Mouse (Mus musculus) splenic B cell, adult 2 months (primary cell): ENCODE measurements around the gene Minos1.

Experiments
- DNase-seq: peaks from one replicate; pipeline ENCODE4 v3.0.0-alpha.2; 2011; ENCODE audit warnings: low read depth, low spot score
- H3K27me3 ChIP-seq: 2 replicates; pipeline ENCODE4 v1.6.1; 2012; ENCODE audit warnings: mild to moderate bottlenecking, low read length, moderate library complexity, mixed read lengths; ENCODE audit not compliant: control insufficient read depth, poor library complexity, insufficient read depth, severe bottlenecking
- H3K36me3 ChIP-seq: 2 replicates; pipeline ENCODE4 v1.6.1; 2012; ENCODE audit warnings: mild to moderate bottlenecking, low read length, moderate library complexity, mixed read lengths; ENCODE audit not compliant: control insufficient read depth, poor library complexity, insufficient read depth, severe bottlenecking

Gene Minos1

GRCm38 (mm10) chr4:139126475-139126874, 4.4 kb downstream of the Minos1 start:
- no peak for DNase-seq
- no peaks in the 10 kb centered on the region for H3K36me3 ChIP-seq
- no peaks in the 10 kb centered on the region for H3K27me3 ChIP-seq

- H3K36me3 ChIP-seq: no peaks in the 10 kb centered on the region
- DNase-seq: no peak
- no peaks in the 10 kb centered on the region for H3K27me3 ChIP-seq
Measured at GRCm38 (mm10) chr4:139124940-139125339, 6.0 kb downstream of the Minos1 start.

- DNase-seq: no peak
- H3K27me3 ChIP-seq: no peaks in the 10 kb centered on the region
- no peaks in the 10 kb centered on the region for H3K36me3 ChIP-seq
Measured at GRCm38 (mm10) chr4:139122557-139122956, 8.4 kb downstream of the Minos1 start.

GRCm38 (mm10) chr4:139120998-139121397, 9.9 kb downstream of the Minos1 start:
- no peak for DNase-seq
- Histone ChIP-seq H3K36me3 (no peaks in the 10 kb centered on the region), H3K27me3 (no peaks in the 10 kb centered on the region)

GRCm38 (mm10) chr4:139120281-139120814, 10.6 kb downstream of the Minos1 start:
- H3K27me3 ChIP-seq: no peaks in the 10 kb centered on the region
- H3K36me3 ChIP-seq: no peaks in the 10 kb centered on the region
- no peak for DNase-seq

GRCm38 (mm10) chr4:139116356-139117063, 14.4 kb downstream of the Minos1 start:
- H3K27me3 ChIP-seq: no peaks in the 10 kb centered on the region
- DNase-seq: no peak
- H3K36me3 ChIP-seq: no peaks in the 10 kb centered on the region

- peak; percentile 43 for DNase-seq
- H3K27me3 ChIP-seq: no peaks in the 10 kb centered on the region
Measured at GRCm38 (mm10) chr4:139115721-139116120, 15.2 kb downstream of the Minos1 start.

GRCm38 (mm10) chr4:139112482-139112881, 18.4 kb downstream of the Minos1 start:
- H3K27me3 ChIP-seq: no peaks in the 10 kb centered on the region
- H3K36me3 ChIP-seq: no peaks in the 10 kb centered on the region
- DNase-seq: no peak

More at GRCm38 (mm10) chr4:139115721-139116120, 15.2 kb downstream of the Minos1 start:
- H3K36me3 ChIP-seq: no peaks in the 10 kb centered on the region

GRCm38 (mm10) chr4:139111421-139111820, 19.5 kb downstream of the Minos1 start:
- Histone ChIP-seq H3K27me3 (no peaks in the 10 kb centered on the region), H3K36me3 (no peaks in the 10 kb centered on the region)
- DNase-seq: no peak

GRCm38 (mm10) chr4:139110858-139111257, 20.1 kb downstream of the Minos1 start:
- Histone ChIP-seq H3K27me3 (no peaks in the 10 kb centered on the region), H3K36me3 (no peaks in the 10 kb centered on the region)
- no peak for DNase-seq

GRCm38 (mm10) chr4:139105453-139105852, 25.5 kb downstream of the Minos1 start:
- peaks cover 2% of the 10 kb centered on the region; the same call in 1 of the 2 replicates for H3K36me3 ChIP-seq
- no peak for DNase-seq
- H3K27me3 ChIP-seq: no peaks in the 10 kb centered on the region

- peaks cover 2% of the 10 kb centered on the region; the same call in 1 of the 2 replicates for H3K36me3 ChIP-seq
- no peaks in the 10 kb centered on the region for H3K27me3 ChIP-seq
- no peak for DNase-seq
Measured at GRCm38 (mm10) chr4:139101546-139101945, 29.4 kb downstream of the Minos1 start.

- H3K36me3 ChIP-seq: peaks cover 2% of the 10 kb centered on the region; the same call in 1 of the 2 replicates
- DNase-seq: no peak
- no peaks in the 10 kb centered on the region for H3K27me3 ChIP-seq
Measured at GRCm38 (mm10) chr4:139100326-139100725, 30.6 kb downstream of the Minos1 start.

GRCm38 (mm10) chr4:139096201-139096600, 34.7 kb downstream of the Minos1 start:
- H3K36me3 ChIP-seq: no peaks in the 10 kb centered on the region
- no peaks in the 10 kb centered on the region; the same call in 1 of the 2 replicates for H3K27me3 ChIP-seq
- no peak for DNase-seq

GRCm38 (mm10) chr4:139095406-139095805, 35.5 kb downstream of the Minos1 start:
- no peak for DNase-seq
- no peaks in the 10 kb centered on the region for H3K36me3 ChIP-seq

More at GRCm38 (mm10) chr4:139095406-139095805, 35.5 kb downstream of the Minos1 start:
- H3K27me3 ChIP-seq: no peaks in the 10 kb centered on the region; the same call in 1 of the 2 replicates
